Mouse (Mus musculus): ENCODE measurements around the gene Fgf9. TPM values are rescaled to one million over a fixed set of nuclear protein-coding genes. Genes with fewer than 3 reads are reported as not detected.

Fgf9 gene
- total and polyA plus RNA-seq, 3 experiments, result 4.5 to 11.1 (median 7.6) TPM

- intact Hi-C loops (cut with DNase I), result loop anchor here (5.0 to 10.0 kb wide), 2 partner anchors 138 to 715 kb away; no protein-coding TSS in a partner anchor
- no peak for TF ChIP-seq POLR2A (IDR thresholded peaks at IDR 0.05; ENCODE audit: insufficient read depth, low read depth, low read length)
- TF ChIP-seq EP300 (IDR thresholded peaks at IDR 0.05; ENCODE audit: insufficient read depth, low read depth, low read length), result no peak
- no peak for TF ChIP-seq CTCF (IDR thresholded peaks at IDR 0.05)
- Histone ChIP-seq H3K36me3 (ENCODE audit: control insufficient read depth, insufficient read depth, low read length) (no peaks in the 10 kb centered on the region), H3K4me1 (ENCODE audit: control insufficient read depth, insufficient read depth, low read length) (no peaks in the 10 kb centered on the region), H3K27me3 (ENCODE audit: control insufficient read depth, insufficient read depth, low read length) (peaks cover 19% of the 10 kb centered on the region), H3K4me3 (no peak overlapping the region), H3K79me2 (replicated peaks; ENCODE audit: control insufficient read depth, insufficient read depth, low read length) (no peaks in the 10 kb centered on the region), H3K9ac (ENCODE audit: low read depth, low read length) (no peak overlapping the region), H3K27ac (no peak overlapping the region)
- no peak for DNase-seq
- 69% methylated on average over 2 of the region's 2 CpGs for WGBS
Measured at GRCm38 (mm10) chr14:58079471-58079870, 9.1 kb downstream of the Fgf9 start.

- WGBS, result 19% methylated on average over 1 of the region's 1 CpGs
- no peaks in the 10 kb centered on the region for H3K79me2 ChIP-seq (replicated peaks; ENCODE audit: control insufficient read depth, insufficient read depth, low read length)
- H3K27ac ChIP-seq, result no peak overlapping the region
- H3K36me3 ChIP-seq (ENCODE audit: control insufficient read depth, insufficient read depth, low read length), result no peaks in the 10 kb centered on the region
- TF ChIP-seq EP300 (IDR thresholded peaks at IDR 0.05; ENCODE audit: insufficient read depth, low read depth, low read length) (no peak), POLR2A (IDR thresholded peaks at IDR 0.05; ENCODE audit: insufficient read depth, low read depth, low read length) (no peak), CTCF (IDR thresholded peaks at IDR 0.05) (no peak)
- H3K4me3 ChIP-seq, result no peak overlapping the region
- no peaks in the 10 kb centered on the region for H3K4me1 ChIP-seq (ENCODE audit: control insufficient read depth, insufficient read depth, low read length)
- intact Hi-C loops (cut with DNase I), result loop anchor here (5.0 kb wide), 1 partner anchor 440 kb away; no protein-coding TSS in a partner anchor
- peaks cover 2% of the 10 kb centered on the region; the same call in 1 of the 2 replicates for H3K27me3 ChIP-seq (ENCODE audit: control insufficient read depth, insufficient read depth, low read length)
- no peak overlapping the region for H3K9ac ChIP-seq (ENCODE audit: low read depth, low read length)
- no peak for DNase-seq
Measured at GRCm38 (mm10) chr14:58081955-58082354, 11.6 kb downstream of the Fgf9 start.

- TF ChIP-seq EP300 (IDR thresholded peaks at IDR 0.05; ENCODE audit: insufficient read depth, low read depth, low read length) (no peak), CTCF (IDR thresholded peaks at IDR 0.05) (no peak), POLR2A (IDR thresholded peaks at IDR 0.05; ENCODE audit: insufficient read depth, low read depth, low read length) (no peak)
- H3K36me3 ChIP-seq (ENCODE audit: control insufficient read depth, insufficient read depth, low read length), result no peaks in the 10 kb centered on the region
- intact Hi-C loops (cut with DNase I), result loop anchor here (5.0 kb wide), 1 partner anchor 438 kb away; no protein-coding TSS in a partner anchor
- peaks cover 2% of the 10 kb centered on the region; the same call in 1 of the 2 replicates for H3K27me3 ChIP-seq (ENCODE audit: control insufficient read depth, insufficient read depth, low read length)
- H3K4me3 ChIP-seq, result no peak overlapping the region
- WGBS, result 96% methylated on average over 3 of the region's 3 CpGs
- H3K79me2 ChIP-seq (replicated peaks; ENCODE audit: control insufficient read depth, insufficient read depth, low read length), result no peaks in the 10 kb centered on the region
- DNase-seq, result no peak
- no peak overlapping the region for H3K27ac ChIP-seq
- H3K4me1 ChIP-seq (ENCODE audit: control insufficient read depth, insufficient read depth, low read length), result no peaks in the 10 kb centered on the region
- no peak overlapping the region for H3K9ac ChIP-seq (ENCODE audit: low read depth, low read length)
Measured at GRCm38 (mm10) chr14:58084240-58084639, 13.9 kb downstream of the Fgf9 start.

- no peak for DNase-seq
- Histone ChIP-seq H3K27me3 (ENCODE audit: control insufficient read depth, insufficient read depth, low read length) (no peaks in the 10 kb centered on the region), H3K27ac (no peak overlapping the region), H3K9ac (ENCODE audit: low read depth, low read length) (no peak overlapping the region), H3K4me1 (ENCODE audit: control insufficient read depth, insufficient read depth, low read length) (no peaks in the 10 kb centered on the region), H3K36me3 (ENCODE audit: control insufficient read depth, insufficient read depth, low read length) (no peaks in the 10 kb centered on the region), H3K79me2 (replicated peaks; ENCODE audit: control insufficient read depth, insufficient read depth, low read length) (no peaks in the 10 kb centered on the region), H3K4me3 (no peak overlapping the region)
- intact Hi-C loops (cut with DNase I), result no loop called here
- TF ChIP-seq POLR2A (IDR thresholded peaks at IDR 0.05; ENCODE audit: insufficient read depth, low read depth, low read length) (no peak), CTCF (IDR thresholded peaks at IDR 0.05) (no peak), EP300 (IDR thresholded peaks at IDR 0.05; ENCODE audit: insufficient read depth, low read depth, low read length) (no peak)
- WGBS, result 68% methylated on average over 4 of the region's 4 CpGs
Measured at GRCm38 (mm10) chr14:58087326-58087725, 17.0 kb downstream of the Fgf9 start.

- no peak for DNase-seq
- Histone ChIP-seq H3K79me2 (replicated peaks; ENCODE audit: control insufficient read depth, insufficient read depth, low read length) (no peaks in the 10 kb centered on the region), H3K4me3 (no peak overlapping the region), H3K27me3 (ENCODE audit: control insufficient read depth, insufficient read depth, low read length) (no peaks in the 10 kb centered on the region), H3K9ac (ENCODE audit: low read depth, low read length) (no peak overlapping the region), H3K4me1 (ENCODE audit: control insufficient read depth, insufficient read depth, low read length) (no peaks in the 10 kb centered on the region), H3K36me3 (ENCODE audit: control insufficient read depth, insufficient read depth, low read length) (no peaks in the 10 kb centered on the region), H3K27ac (no peak overlapping the region)
- intact Hi-C loops (cut with DNase I), result no loop called here
- TF ChIP-seq CTCF (IDR thresholded peaks at IDR 0.05) (no peak), POLR2A (IDR thresholded peaks at IDR 0.05; ENCODE audit: insufficient read depth, low read depth, low read length) (no peak), EP300 (IDR thresholded peaks at IDR 0.05; ENCODE audit: insufficient read depth, low read depth, low read length) (no peak)
- 77% methylated on average over 5 of the region's 5 CpGs for WGBS
Measured at GRCm38 (mm10) chr14:58089486-58089885, 19.1 kb downstream of the Fgf9 start.

- no peak for TF ChIP-seq EP300 (IDR thresholded peaks at IDR 0.05; ENCODE audit: insufficient read depth, low read depth, low read length)
- TF ChIP-seq CTCF (IDR thresholded peaks at IDR 0.05), result no peak
- TF ChIP-seq POLR2A (IDR thresholded peaks at IDR 0.05; ENCODE audit: insufficient read depth, low read depth, low read length), result no peak
- no peak for DNase-seq
- Histone ChIP-seq H3K4me3 (no peak overlapping the region), H3K36me3 (ENCODE audit: control insufficient read depth, insufficient read depth, low read length) (no peaks in the 10 kb centered on the region), H3K27ac (no peak overlapping the region), H3K4me1 (ENCODE audit: control insufficient read depth, insufficient read depth, low read length) (no peaks in the 10 kb centered on the region), H3K9ac (ENCODE audit: low read depth, low read length) (no peak overlapping the region), H3K27me3 (ENCODE audit: control insufficient read depth, insufficient read depth, low read length) (no peaks in the 10 kb centered on the region), H3K79me2 (replicated peaks; ENCODE audit: control insufficient read depth, insufficient read depth, low read length) (no peaks in the 10 kb centered on the region)
- intact Hi-C loops (cut with DNase I), result no loop called here
- WGBS, result 70% methylated on average over 10 of the region's 10 CpGs
Measured at GRCm38 (mm10) chr14:58091321-58091720, 21.0 kb downstream of the Fgf9 start.
